In the genomic region with DNA sequence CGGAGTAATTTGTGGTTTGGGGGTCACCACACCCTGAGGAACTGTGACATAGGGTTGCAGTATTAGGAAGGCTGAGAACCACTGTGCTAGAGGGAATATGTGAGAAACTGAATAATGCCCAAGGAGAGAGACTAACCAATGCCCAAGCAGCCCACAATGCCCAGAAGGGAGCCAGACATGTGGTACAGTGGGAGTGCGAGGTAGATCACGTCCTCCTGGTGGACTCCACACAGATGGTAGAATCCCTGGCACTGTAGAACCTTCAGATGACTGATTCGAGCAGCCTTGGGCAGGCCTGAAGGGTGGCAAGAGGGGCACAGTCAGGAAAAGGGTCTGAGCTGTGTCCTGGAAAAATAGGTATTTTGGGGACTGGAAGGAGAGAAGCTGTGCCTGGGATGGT, we compare ENCODE assay signal across 10 mouse cellular contexts. TPM values are rescaled to one million over a fixed set of nuclear protein-coding genes. Genes with fewer than 3 reads are reported as not detected.
DNase-seq lines count a peak whose midpoint lies in the region; ATAC-seq and TF ChIP-seq lines count a peak whose summit lies in the region.
"Had no signal": no experiment of that assay in that cellular context is flagged by ENCODE, and none has a peak within 500 bp of the region (broad histone marks: within the 10 kb centered on the region; RNA-seq: fewer than 3 reads in every experiment).

No protein-coding gene starts in this region.

- H3K4me3 ChIP-seq in heart, embryonic 10.5 days: peak overlapping the region; percentile 68
- H3K4me3 ChIP-seq in E14TG2a.4 (replicated peaks; ENCODE audit: low read length): peak overlapping the region; percentile 89
- peak overlapping the region; percentile 69 for H3K4me3 ChIP-seq in forebrain, embryonic 15.5 days

- peak overlapping the region; percentile 78 for H3K9ac ChIP-seq in forebrain, embryonic 15.5 days (replicated peaks)

- no peaks in the 10 kb centered on the region for H3K27me3 ChIP-seq in heart, embryonic 10.5 days (ENCODE audit: insufficient read depth, poor library complexity, severe bottlenecking)
- peaks cover 18% of the 10 kb centered on the region for H3K27me3 ChIP-seq in E14TG2a.4 (ENCODE audit: insufficient read depth, low read length)
- H3K27me3 ChIP-seq in forebrain, embryonic 15.5 days: no peaks in the 10 kb centered on the region

- DNase-seq in heart, embryonic 10.5 days (ENCODE audit: low spot score): no peak
- no peak for DNase-seq in heart, postnatal 10 days
- DNase-seq in left cerebral cortex, postnatal 36 days (ENCODE audit: low spot score in 2 of 2): no peak
- no peak for DNase-seq in urinary bladder, postnatal 10 days (ENCODE audit: low spot score)
- DNase-seq: liver had no signal

- TF ChIP-seq CTCF in E14TG2a.4 (conservative IDR thresholded peaks at IDR 0.05; ENCODE audit: low read length): no peak

- intact Hi-C loops in heart, postnatal 10 days (cut with DNase I): no loop called here
- intact Hi-C loops in left cerebral cortex, postnatal 36 days (cut with DNase I): no loop called here

- no peak for ATAC-seq in forebrain, embryonic 15.5 days (replicated peaks)
- ATAC-seq in megakaryocyte, adult 5-6 weeks (ENCODE audit: poor library complexity, severe bottlenecking): 0 out of 2 replicates have a peak, but pooled peaks have one; percentile 24
- no peak for ATAC-seq in megakaryocyte-erythroid progenitor cell, adult 5-6 weeks (replicated peaks; ENCODE audit: low FRiP score, low TSS enrichment, poor library complexity, severe bottlenecking)
- ATAC-seq: activated CD4-positive, CD25-positive, alpha-beta regulatory T cell, adult 4 months had no signal

- no peaks in the 10 kb centered on the region for H3K9me3 ChIP-seq in heart, embryonic 10.5 days
- no peaks in the 10 kb centered on the region for H3K9me3 ChIP-seq in E14TG2a.4 (ENCODE audit: low read length)
- no peaks in the 10 kb centered on the region for H3K9me3 ChIP-seq in forebrain, embryonic 15.5 days

- peaks cover 57% of the 10 kb centered on the region for H3K4me1 ChIP-seq in heart, embryonic 10.5 days
- peaks cover 86% of the 10 kb centered on the region for H3K4me1 ChIP-seq in E14TG2a.4 (replicated peaks; ENCODE audit: low read depth, low read length)
- peaks cover 33% of the 10 kb centered on the region for H3K4me1 ChIP-seq in forebrain, embryonic 15.5 days

- H3K4me2 ChIP-seq in forebrain, embryonic 15.5 days (replicated peaks): peak overlapping the region; percentile 91

- 0 out of 2 replicates have a peak overlapping the region, but pooled peaks have one; percentile 85 for H3K27ac ChIP-seq in heart, embryonic 10.5 days
- H3K27ac ChIP-seq in forebrain, embryonic 15.5 days (replicated peaks): peak overlapping the region; percentile 86; the same call in 1 of the 2 replicates

- H3K36me3 ChIP-seq in heart, embryonic 10.5 days: peaks cover 49% of the 10 kb centered on the region
- peaks cover 73% of the 10 kb centered on the region for H3K36me3 ChIP-seq in E14TG2a.4 (ENCODE audit: insufficient read depth, low read length)
- H3K36me3 ChIP-seq in forebrain, embryonic 15.5 days: peaks cover 19% of the 10 kb centered on the region

- 81% methylated on average over 4 of the region's 4 CpGs for WGBS in heart, embryonic 10.5 days
- WGBS in forebrain, embryonic 15.5 days: 85% methylated on average over 4 of the region's 4 CpGs

RNA-seq across cellular contexts. Expression of gene Slc27a3, which starts 1.5 kb away (rescaled TPM):
- 12.6 and 19.9 TPM in 2 replicates for polyA plus RNA-seq in heart, embryonic 10.5 days (2016; fragmentation: Nextera tagmentation; extraction: Ambion mirVana)
- 1 to 10 TPM; 1.9 to 3.3 TPM for total RNA-seq in heart, postnatal 10 days (2021)
- 18.5 and 18.8 TPM in 2 replicates for polyA plus RNA-seq in forebrain, embryonic 15.5 days (2015; fragmentation: Nextera tagmentation; extraction: Ambion mirVana)
- 0.21 and 0.33 TPM in 2 replicates for total RNA-seq in megakaryocyte, adult 5-6 weeks (2015)
- 1.1 and 3.0 TPM in 2 replicates for total RNA-seq in megakaryocyte, adult 5-6 weeks (2017)
- 1 to 10 TPM; 4.8 to 6.2 TPM for total RNA-seq in left cerebral cortex, postnatal 36 days (2021)
- 1.7 and 7.3 TPM in 2 replicates for total RNA-seq in megakaryocyte-erythroid progenitor cell, adult 5-6 weeks (2014; fragmentation: Nextera tagmentation)
- 0.28 and 0.72 TPM in 2 replicates for total RNA-seq in megakaryocyte-erythroid progenitor cell, adult 5-6 weeks (2017)

RNA-seq across cellular contexts. Expression of gene Ints3, which starts 45.2 kb away (rescaled TPM):
- polyA plus RNA-seq in heart, embryonic 10.5 days (2016; fragmentation: Nextera tagmentation; extraction: Ambion mirVana): 31.0 and 36.7 TPM in 2 replicates
- 10 to 100 TPM; 24.4 to 28.3 TPM for total RNA-seq in heart, postnatal 10 days (2021)
- polyA plus RNA-seq in forebrain, embryonic 15.5 days (2015; fragmentation: Nextera tagmentation; extraction: Ambion mirVana): 33.6 and 36.5 TPM in 2 replicates
- total RNA-seq in megakaryocyte, adult 5-6 weeks (2015): 13.7 and 14.7 TPM in 2 replicates
- total RNA-seq in megakaryocyte, adult 5-6 weeks (2017): 14.9 and 20.5 TPM in 2 replicates
- 10 to 100 TPM; 57.6 to 70.1 TPM for total RNA-seq in left cerebral cortex, postnatal 36 days (2021)
- 39.0 and 39.3 TPM in 2 replicates for total RNA-seq in megakaryocyte-erythroid progenitor cell, adult 5-6 weeks (2014; fragmentation: Nextera tagmentation)
- 16.4 and 23.2 TPM in 2 replicates for total RNA-seq in megakaryocyte-erythroid progenitor cell, adult 5-6 weeks (2017)
